ENCODE assay signal across 21 mouse cellular contexts in the genomic region with DNA sequence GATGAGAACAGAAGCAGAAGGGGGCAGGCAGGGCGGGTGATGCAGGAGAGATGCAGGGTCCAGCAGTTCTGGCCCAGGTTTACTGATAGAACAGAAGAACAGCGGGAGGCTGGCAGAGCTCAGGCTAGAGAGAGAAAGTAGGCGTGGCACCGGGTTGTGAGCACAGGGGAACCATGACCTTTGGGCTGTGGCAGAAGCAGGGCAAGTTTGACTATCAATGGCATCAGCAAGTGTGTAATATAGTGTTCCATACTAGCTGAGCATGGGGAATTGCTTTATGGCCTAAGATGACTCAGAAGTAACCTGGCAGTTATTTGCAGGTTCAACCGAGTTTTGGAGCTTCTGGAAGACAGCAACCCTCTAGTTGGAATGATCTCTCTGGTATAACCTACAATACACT. TPM values are rescaled to one million over a fixed set of nuclear protein-coding genes. Genes with fewer than 3 reads are reported as not detected.
DNase-seq lines count a peak whose midpoint lies in the region; ATAC-seq and TF ChIP-seq lines count a peak whose summit lies in the region.
"Had no signal": no experiment of that assay in that cellular context is flagged by ENCODE, and none has a peak within 500 bp of the region (broad histone marks: within the 10 kb centered on the region; RNA-seq: fewer than 3 reads in every experiment).

No protein-coding gene starts in this region.

- WGBS in intestine, embryonic 14.5 days: 72% methylated on average over 5 of the region's 5 CpGs
- WGBS in intestine, embryonic 15.5 days: 59% methylated on average over 5 of the region's 5 CpGs
- 38% methylated on average over 5 of the region's 5 CpGs for WGBS in intestine, postnatal 0 days
- 30% methylated on average over 5 of the region's 5 CpGs for WGBS in small intestine, adult 2 months
- 45% methylated on average over 5 of the region's 5 CpGs for WGBS in hindbrain, embryonic 14.5 days

- no peak overlapping the region for H3K4me2 ChIP-seq in intestine, embryonic 14.5 days (ENCODE audit: low read length)
- H3K4me2 ChIP-seq in intestine, embryonic 15.5 days (replicated peaks): no peak overlapping the region
- H3K4me2 ChIP-seq in intestine, postnatal 0 days (replicated peaks; ENCODE audit: low read depth): no peak overlapping the region
- no peak overlapping the region for H3K4me2 ChIP-seq in hindbrain, embryonic 14.5 days (replicated peaks)
- H3K4me2 ChIP-seq: embryonic facial prominence, embryonic 12.5 days; forebrain, embryonic 13.5 days; forebrain, embryonic 15.5 days had no signal

- no peaks in the 10 kb centered on the region for H3K27me3 ChIP-seq in intestine, embryonic 14.5 days (replicated peaks; ENCODE audit: control insufficient read depth, insufficient read depth, low read length)
- H3K27me3 ChIP-seq in intestine, embryonic 15.5 days (replicated peaks): no peaks in the 10 kb centered on the region
- no peaks in the 10 kb centered on the region for H3K27me3 ChIP-seq in intestine, postnatal 0 days (replicated peaks; ENCODE audit: control insufficient read depth, insufficient read depth, low read length)
- no peaks in the 10 kb centered on the region for H3K27me3 ChIP-seq in small intestine, adult 2 months (ENCODE audit: control insufficient read depth, insufficient read depth, low read length)
- no peaks in the 10 kb centered on the region for H3K27me3 ChIP-seq in hindbrain, embryonic 14.5 days (ENCODE audit: control insufficient read depth, insufficient read depth, low read length)
- H3K27me3 ChIP-seq: embryonic facial prominence, embryonic 12.5 days; forebrain, embryonic 13.5 days; forebrain, embryonic 15.5 days had no signal

- peak; percentile 62 for ATAC-seq in intestine, embryonic 14.5 days (replicated peaks; ENCODE audit: low FRiP score, low TSS enrichment, low read depth)
- ATAC-seq in intestine, embryonic 15.5 days: peak; percentile 93
- ATAC-seq in intestine, postnatal 0 days: peak; percentile 91
- no peak for ATAC-seq in hindbrain, embryonic 14.5 days (ENCODE audit: low FRiP score)
- ATAC-seq: activated CD4-positive, CD25-positive, alpha-beta regulatory T cell, adult 4 months; forebrain, embryonic 13.5 days; forebrain, embryonic 15.5 days had no signal

- no peak overlapping the region for H3K27ac ChIP-seq in intestine, embryonic 14.5 days (ENCODE audit: low read depth)
- no peak overlapping the region for H3K27ac ChIP-seq in intestine, embryonic 15.5 days
- H3K27ac ChIP-seq in intestine, postnatal 0 days (ENCODE audit: low read depth, low read length): peak overlapping the region; percentile 50; the same call in 1 of the 2 replicates
- H3K27ac ChIP-seq in small intestine, adult 2 months (ENCODE audit: insufficient read depth, low read depth, low read length): peak overlapping the region; percentile 4; the same call in 1 of the 2 replicates
- H3K27ac ChIP-seq in hindbrain, embryonic 14.5 days: no peak overlapping the region
- H3K27ac ChIP-seq: embryonic facial prominence, embryonic 10.5 days; embryonic facial prominence, embryonic 12.5 days; forebrain, embryonic 13.5 days; forebrain, embryonic 15.5 days had no signal

- TF ChIP-seq CTCF in intestine, postnatal 0 days (IDR thresholded peaks at IDR 0.05; ENCODE audit: low read depth): no peak
- TF ChIP-seq CTCF in small intestine, adult 2 months (IDR thresholded peaks at IDR 0.05; ENCODE audit: extremely low read depth, insufficient read length, insufficient replicate concordance, low read depth, low read length): no peak

- H3K9ac ChIP-seq in intestine, embryonic 14.5 days (ENCODE audit: low read length): no peak overlapping the region
- no peak overlapping the region for H3K9ac ChIP-seq in intestine, embryonic 15.5 days
- no peak overlapping the region for H3K9ac ChIP-seq in intestine, postnatal 0 days (ENCODE audit: low read depth, low read length)
- no peak overlapping the region for H3K9ac ChIP-seq in hindbrain, embryonic 14.5 days
- H3K9ac ChIP-seq: embryonic facial prominence, embryonic 12.5 days; forebrain, embryonic 13.5 days; forebrain, embryonic 15.5 days had no signal

- DNase-seq in intestine, embryonic 14.5 days (ENCODE audit: low spot score): no peak
- DNase-seq in hindbrain, embryonic 14.5 days (ENCODE audit: low spot score): no peak
- no peak for DNase-seq in thymus, postnatal 10 days (ENCODE audit: low spot score in 2 of 2)
- no peak for DNase-seq in T-cell, adult 2 months (ENCODE audit: low spot score)
- DNase-seq: adrenal gland, adult 8-10 months; adrenal gland, postnatal 14 days; adrenal gland, postnatal 36 days; cerebellum, adult 11-12 months; cerebellum, adult 2 months; cerebellum, adult 9-10 months; cerebellum, postnatal 10 days; cerebellum, postnatal 25 days had no signal

- no peak overlapping the region for H3K4me3 ChIP-seq in intestine, embryonic 14.5 days (ENCODE audit: low read depth, low read length)
- H3K4me3 ChIP-seq in intestine, embryonic 15.5 days (replicated peaks): no peak overlapping the region
- no peak overlapping the region for H3K4me3 ChIP-seq in intestine, postnatal 0 days (ENCODE audit: low read depth, low read length)
- H3K4me3 ChIP-seq in small intestine, adult 2 months (ENCODE audit: low read depth, low read length): no peak overlapping the region
- H3K4me3 ChIP-seq in hindbrain, embryonic 14.5 days (replicated peaks; ENCODE audit: low read length): no peak overlapping the region
- H3K4me3 ChIP-seq: embryonic facial prominence, embryonic 10.5 days; embryonic facial prominence, embryonic 12.5 days; forebrain, embryonic 13.5 days; forebrain, embryonic 15.5 days had no signal

- peaks cover 8% of the 10 kb centered on the region; the same call in 1 of the 2 replicates for H3K4me1 ChIP-seq in intestine, embryonic 14.5 days (replicated peaks; ENCODE audit: control insufficient read depth, insufficient read depth, low read length)
- peaks cover 4% of the 10 kb centered on the region; the same call in 1 of the 2 replicates for H3K4me1 ChIP-seq in intestine, embryonic 15.5 days (replicated peaks)
- H3K4me1 ChIP-seq in intestine, postnatal 0 days (replicated peaks; ENCODE audit: control insufficient read depth, insufficient read depth, low read length): no peaks in the 10 kb centered on the region
- peaks cover 9% of the 10 kb centered on the region; the same call in 1 of the 2 replicates for H3K4me1 ChIP-seq in small intestine, adult 2 months (ENCODE audit: control insufficient read depth, insufficient read depth, insufficient read length, low read length)
- peaks cover 9% of the 10 kb centered on the region; the same call in 1 of the 2 replicates for H3K4me1 ChIP-seq in hindbrain, embryonic 14.5 days (replicated peaks; ENCODE audit: control insufficient read depth, insufficient read depth, low read length)
- H3K4me1 ChIP-seq: embryonic facial prominence, embryonic 12.5 days; forebrain, embryonic 13.5 days had no signal

- H3K36me3 ChIP-seq in intestine, embryonic 14.5 days (ENCODE audit: control insufficient read depth, insufficient read depth, low read length): no peaks in the 10 kb centered on the region
- H3K36me3 ChIP-seq in intestine, embryonic 15.5 days: no peaks in the 10 kb centered on the region
- no peaks in the 10 kb centered on the region for H3K36me3 ChIP-seq in intestine, postnatal 0 days (ENCODE audit: control insufficient read depth, insufficient read depth)
- H3K36me3 ChIP-seq in small intestine, adult 2 months (ENCODE audit: control insufficient read depth, insufficient read depth, low read length): no peaks in the 10 kb centered on the region
- H3K36me3 ChIP-seq in hindbrain, embryonic 14.5 days (replicated peaks; ENCODE audit: control insufficient read depth, insufficient read depth): no peaks in the 10 kb centered on the region
- H3K36me3 ChIP-seq: embryonic facial prominence, embryonic 10.5 days; embryonic facial prominence, embryonic 12.5 days; forebrain, embryonic 15.5 days had no signal

- no peaks in the 10 kb centered on the region for H3K9me3 ChIP-seq in intestine, embryonic 14.5 days (ENCODE audit: control insufficient read depth, low read length)
- no peaks in the 10 kb centered on the region for H3K9me3 ChIP-seq in intestine, embryonic 15.5 days
- no peaks in the 10 kb centered on the region for H3K9me3 ChIP-seq in intestine, postnatal 0 days (ENCODE audit: control insufficient read depth)
- H3K9me3 ChIP-seq in hindbrain, embryonic 14.5 days (ENCODE audit: control insufficient read depth, low read length): no peaks in the 10 kb centered on the region
- H3K9me3 ChIP-seq: embryonic facial prominence, embryonic 10.5 days; embryonic facial prominence, embryonic 12.5 days; forebrain, embryonic 13.5 days; forebrain, embryonic 15.5 days had no signal

- no peak for TF ChIP-seq POLR2A in small intestine, adult 2 months (IDR thresholded peaks at IDR 0.05; ENCODE audit: low read depth, low read length)

RNA-seq across cellular contexts. Expression of a gene that starts 25.0 kb away (rescaled TPM):
- polyA plus RNA-seq in intestine, embryonic 14.5 days (2014; fragmentation: Nextera tagmentation; extraction: Ambion mirVana): 6.0 and 7.4 TPM in 2 replicates
- 6.9 and 7.1 TPM in 2 replicates for polyA plus RNA-seq in intestine, embryonic 15.5 days (2015; fragmentation: Nextera tagmentation; extraction: Ambion mirVana)
- polyA plus RNA-seq in intestine, postnatal 0 days (2015; fragmentation: Nextera tagmentation; extraction: Ambion mirVana): 5.4 and 5.7 TPM in 2 replicates
- polyA plus RNA-seq in small intestine, adult 2 months (2012; rRNA removed): 1.0 and 2.1 TPM in 2 replicates
- polyA plus RNA-seq in hindbrain, embryonic 14.5 days (2014; fragmentation: Nextera tagmentation; extraction: Ambion mirVana): 2.8 and 2.9 TPM in 2 replicates
- polyA plus RNA-seq: activated CD4-positive, CD25-positive, alpha-beta regulatory T cell, adult 4 months; C2C12 had no signal

Comparison
In these comparisons a context has a peak if more than half of its experiments do, and no peak if none do; other contexts are left out.
1. H3K27ac ChIP-seq: peak in intestine, postnatal 0 days (single experiment) and small intestine, adult 2 months (single experiment); none in intestine, embryonic 14.5 days (single experiment), intestine, embryonic 15.5 days (single experiment) and hindbrain, embryonic 14.5 days (single experiment).